Mouse (Mus musculus) stomach, embryonic 14.5 days (tissue): ENCODE data around the gene Cd6. TPM values are rescaled to one million over a fixed set of nuclear protein-coding genes. Genes with fewer than 3 reads are reported as not detected.
A peak's percentile ranks its signal among the peaks of the same experiment; 100 is the strongest.

Experiments used
- ATAC-seq: fragments of 200-750 bp; cut with Nextera tagmentation; 2 replicates; pipeline ENCODE4 v1.8.0; 2017; ENCODE audit warnings: low read depth, moderate TSS enrichment; ENCODE audit not compliant: insufficient number of reproducible peaks, insufficient read depth, low FRiP score
- H3K27ac ChIP-seq: fragments of 300-500 bp; sonication (generic); 2 replicates; pipeline ENCODE4 v1.5.1; 2014; ENCODE audit warnings: mild to moderate bottlenecking, low read length, moderate library complexity, mixed read lengths
- H3K27me3 ChIP-seq: fragments of 300-500 bp; sonication (generic); 2 replicates; pipeline ENCODE4 v1.6.1; 2014; ENCODE audit warnings: low read length, control low read depth, mixed read lengths; ENCODE audit not compliant: control insufficient read depth, insufficient read depth
- H3K36me3 ChIP-seq: fragments of 300-500 bp; sonication (generic); 2 replicates; pipeline ENCODE4 v1.6.1; 2014; ENCODE audit warnings: mild to moderate bottlenecking, control low read depth, low read length, moderate library complexity, mixed read lengths; ENCODE audit not compliant: control insufficient read depth, insufficient read depth
- H3K4me1 ChIP-seq: fragments of 300-500 bp; sonication (generic); 2 replicates; pipeline ENCODE4 v1.6.1; 2014; ENCODE audit warnings: low read length, control low read depth, mixed read lengths; ENCODE audit not compliant: control insufficient read depth, insufficient read depth
- H3K4me2 ChIP-seq: fragments of 300-500 bp; sonication (generic); replicated peaks from 2 replicates; pipeline ENCODE4 v1.6.1; 2014; ENCODE audit warnings: low read depth, low read length, control low read depth
- H3K4me3 ChIP-seq: fragments of 300-500 bp; sonication (generic); 2 replicates; pipeline ENCODE4 v1.5.1; 2014; ENCODE audit warnings: low read depth, low read length, control low read depth
- H3K9ac ChIP-seq: fragments of 300-500 bp; sonication (generic); replicated peaks from 2 replicates; pipeline ENCODE4 v1.6.1; 2014; ENCODE audit warnings: low read depth, mild to moderate bottlenecking, control low read depth, low read length, moderate library complexity, mixed read lengths
- H3K9me3 ChIP-seq: fragments of 300-500 bp; sonication (generic); 2 replicates; pipeline ENCODE4 v1.6.1; 2016; ENCODE audit warnings: low read depth, low read length, control low read depth; ENCODE audit not compliant: control insufficient read depth
- WGBS: fragments of 180-500 bp; shearing (Covaris S2); extraction: QIAGEN DNeasy Blood & Tissue Kit; methylation state at CpG from one replicate; pipeline ENCODE4 v1.1.7; 2014; 5-methylcytosine and 5-hydroxymethylcytosine counted together
- polyA plus RNA-seq: library from polyadenylated mRNA; unstranded; fragments of >200 nt; fragmentation: Nextera tagmentation; extraction: Ambion mirVana; gene quantifications from 2 replicates; pipeline ENCODE4 v1.2.1, GENCODE M21; 2014

The Cd6 gene
- polyA plus RNA-seq, 1 experiment from 2014 or later = 0.58 TPM

DNA sequence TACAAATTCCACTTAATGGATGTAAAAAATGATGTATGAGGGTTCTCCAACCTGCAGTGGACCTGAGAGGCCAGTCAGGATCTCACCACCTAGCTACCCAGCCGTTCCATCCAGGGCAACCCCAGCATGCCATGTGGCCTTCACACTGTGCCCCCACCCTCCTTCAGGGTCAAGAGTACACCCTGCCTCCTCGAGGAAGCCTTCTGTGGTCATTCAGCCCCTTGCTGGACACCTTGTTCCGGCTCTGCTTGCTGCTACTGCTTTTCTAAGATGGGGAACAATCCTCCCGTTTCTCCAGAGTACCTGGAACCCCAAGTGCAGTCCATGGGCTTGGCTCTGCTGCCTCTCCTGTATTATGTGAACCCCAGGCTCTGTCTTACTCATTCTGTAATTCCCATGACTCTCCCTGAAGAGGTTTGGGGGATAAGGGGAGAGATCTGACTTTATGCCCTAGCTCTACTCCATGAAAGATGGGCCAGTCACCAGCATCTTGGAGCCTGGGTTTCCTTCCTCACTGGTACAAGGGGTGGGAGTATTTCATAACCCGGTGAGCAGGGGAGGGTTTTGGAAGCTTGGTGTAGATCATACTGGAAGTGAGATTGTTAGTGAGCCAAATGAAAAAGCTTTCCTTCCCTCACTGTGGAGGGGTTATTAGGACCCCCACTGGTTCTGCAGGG lies 38.2 kb upstream of the Cd6 start:
- ATAC-seq = no peak
- H3K4me3 ChIP-seq = peak overlapping the region; percentile 82

GRCm38 (mm10) chr19:10866351-10866750 lies 36.5 kb upstream of the Cd6 start:
- ATAC-seq = no peak
- peaks cover 58% of the 10 kb centered on the region for H3K36me3 ChIP-seq
- no peak overlapping the region for H3K4me3 ChIP-seq
- no peaks in the 10 kb centered on the region for H3K27me3 ChIP-seq
- H3K4me2 ChIP-seq = no peak overlapping the region
- H3K9ac ChIP-seq = no peak overlapping the region
- WGBS = 94% methylated on average over 13 of the region's 13 CpGs
- H3K9me3 ChIP-seq = no peaks in the 10 kb centered on the region
- no peak overlapping the region for H3K27ac ChIP-seq
- peaks cover 11% of the 10 kb centered on the region; the same call in 1 of the 2 replicates for H3K4me1 ChIP-seq

More for the DNA sequence above, 38.2 kb upstream of the Cd6 start:
- WGBS = 23% methylated on average over 5 of the region's 5 CpGs
- Histone ChIP-seq H3K4me1 (peaks cover 11% of the 10 kb centered on the region; the same call in 1 of the 2 replicates), H3K36me3 (peaks cover 58% of the 10 kb centered on the region), H3K27me3 (no peaks in the 10 kb centered on the region), H3K27ac (no peak overlapping the region), H3K9me3 (no peaks in the 10 kb centered on the region), H3K9ac (peak overlapping the region; percentile 92), H3K4me2 (peak overlapping the region; percentile 89)

GRCm38 (mm10) chr19:10860072-10860497 lies 30.2 kb upstream of the Cd6 start:
- H3K4me3 ChIP-seq = no peak overlapping the region
- no peak overlapping the region for H3K9ac ChIP-seq
- WGBS = 45% methylated on average over 22 of the region's 22 CpGs
- peaks cover 83% of the 10 kb centered on the region for H3K36me3 ChIP-seq
- H3K4me2 ChIP-seq = no peak overlapping the region
- H3K27ac ChIP-seq = no peak overlapping the region
- H3K4me1 ChIP-seq = no peaks in the 10 kb centered on the region
- H3K27me3 ChIP-seq = no peaks in the 10 kb centered on the region
- peak; percentile 57; the same call in 1 of the 2 replicates for ATAC-seq
- H3K9me3 ChIP-seq = no peaks in the 10 kb centered on the region

- Histone ChIP-seq H3K27me3 (no peaks in the 10 kb centered on the region), H3K4me3 (no peak overlapping the region), H3K9me3 (no peaks in the 10 kb centered on the region), H3K4me1 (no peaks in the 10 kb centered on the region), H3K4me2 (no peak overlapping the region), H3K36me3 (peaks cover 48% of the 10 kb centered on the region), H3K9ac (no peak overlapping the region), H3K27ac (no peak overlapping the region)
- 54% methylated on average over 2 of the region's 2 CpGs for WGBS
- no peak for ATAC-seq
Observed at GRCm38 (mm10) chr19:10856520-10856919, 26.7 kb upstream of the Cd6 start.

DNA sequence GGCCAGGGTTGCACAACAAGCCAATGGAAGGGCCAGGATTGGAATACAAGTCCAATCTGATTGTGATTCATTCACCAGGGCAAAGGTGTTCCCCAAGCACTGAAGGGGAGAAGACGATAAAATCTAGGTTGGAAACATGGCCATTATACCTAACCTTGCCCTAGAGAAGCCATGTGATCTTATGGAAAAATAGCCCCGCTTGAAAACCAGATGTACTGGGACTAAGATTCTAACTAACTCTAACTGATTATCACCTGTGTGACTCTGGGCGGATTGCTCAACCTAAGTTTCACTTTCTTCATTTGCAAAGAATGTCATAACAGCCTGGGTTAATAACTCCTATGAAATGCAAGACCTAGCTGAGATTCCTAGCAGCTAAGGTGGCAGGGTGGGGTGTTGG lies 25.6 kb upstream of the Cd6 start:
- no peak overlapping the region for H3K9ac ChIP-seq
- H3K4me3 ChIP-seq = no peak overlapping the region
- WGBS = 81% methylated on average over 3 of the region's 3 CpGs
- H3K4me2 ChIP-seq = no peak overlapping the region
- H3K27ac ChIP-seq = no peak overlapping the region
- H3K4me1 ChIP-seq = no peaks in the 10 kb centered on the region
- no peaks in the 10 kb centered on the region for H3K9me3 ChIP-seq
- H3K27me3 ChIP-seq = no peaks in the 10 kb centered on the region
- H3K36me3 ChIP-seq = peaks cover 38% of the 10 kb centered on the region
- ATAC-seq = no peak

DNA sequence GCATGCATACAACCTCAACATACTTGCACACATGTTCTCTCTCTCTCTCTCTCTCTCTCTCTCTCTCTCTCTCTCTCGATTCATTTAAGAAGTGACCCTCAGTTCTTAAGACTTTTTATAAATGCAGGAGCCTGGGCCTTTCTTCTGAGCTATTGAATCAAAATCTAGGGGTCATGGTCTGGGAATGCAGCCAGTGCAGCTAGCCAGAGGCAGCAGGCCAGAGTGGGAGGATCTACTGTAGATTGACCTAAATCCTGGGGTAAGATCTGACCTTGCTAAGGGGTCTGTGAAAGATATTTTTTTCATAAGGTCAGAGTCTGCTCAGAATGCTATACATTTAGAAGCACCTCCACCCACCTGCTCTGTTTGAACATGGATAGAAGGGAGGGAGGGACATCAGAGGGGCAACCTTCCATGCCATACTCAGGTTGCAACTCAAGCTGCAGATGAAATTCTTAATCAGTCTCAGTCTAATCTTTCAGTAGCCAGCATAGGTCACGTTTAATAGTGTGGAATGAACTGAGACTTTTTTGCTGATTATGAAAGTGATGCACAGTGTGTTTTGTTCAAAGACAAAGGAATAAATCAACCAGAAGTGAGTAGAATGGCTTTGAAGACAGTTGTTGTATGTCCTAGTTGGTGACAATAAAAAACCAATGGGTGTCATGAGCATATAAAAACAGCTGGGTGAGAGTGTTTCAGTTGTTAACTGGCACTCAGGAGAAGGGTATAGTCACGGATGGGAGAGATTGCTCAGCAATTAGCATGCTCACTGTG lies 17.6 kb upstream of the Cd6 start:
- 0 out of 2 replicates have a peak, but pooled peaks cover 2% of the 10 kb centered on the region for H3K4me1 ChIP-seq
- no peak overlapping the region for H3K9ac ChIP-seq
- no peaks in the 10 kb centered on the region for H3K9me3 ChIP-seq
- no peak overlapping the region for H3K4me2 ChIP-seq
- ATAC-seq = no peak
- no peak overlapping the region for H3K27ac ChIP-seq
- no peaks in the 10 kb centered on the region for H3K27me3 ChIP-seq
- H3K36me3 ChIP-seq = no peaks in the 10 kb centered on the region
- 53% methylated on average over 3 of the region's 3 CpGs for WGBS
- no peak overlapping the region for H3K4me3 ChIP-seq

GRCm38 (mm10) chr19:10846150-10846549 lies 16.3 kb upstream of the Cd6 start:
- Histone ChIP-seq H3K4me1 (0 out of 2 replicates have a peak, but pooled peaks cover 2% of the 10 kb centered on the region), H3K4me3 (no peak overlapping the region), H3K36me3 (no peaks in the 10 kb centered on the region), H3K9ac (no peak overlapping the region), H3K27me3 (no peaks in the 10 kb centered on the region), H3K4me2 (no peak overlapping the region), H3K27ac (no peak overlapping the region), H3K9me3 (no peaks in the 10 kb centered on the region)
- ATAC-seq = peak; percentile 56; the same call in 1 of the 2 replicates
- 52% methylated on average over 7 of the region's 7 CpGs for WGBS

GRCm38 (mm10) chr19:10845454-10845853 lies 15.6 kb upstream of the Cd6 start:
- no peaks in the 10 kb centered on the region for H3K9me3 ChIP-seq
- H3K4me1 ChIP-seq = 0 out of 2 replicates have a peak, but pooled peaks cover 2% of the 10 kb centered on the region
- H3K27ac ChIP-seq = no peak overlapping the region
- H3K9ac ChIP-seq = no peak overlapping the region
- H3K27me3 ChIP-seq = no peaks in the 10 kb centered on the region
- ATAC-seq = no peak
- no peaks in the 10 kb centered on the region for H3K36me3 ChIP-seq
- no peak overlapping the region for H3K4me3 ChIP-seq
- 80% methylated on average over 3 of the region's 3 CpGs for WGBS
- H3K4me2 ChIP-seq = no peak overlapping the region
